Mouse (Mus musculus) right cerebral cortex, postnatal 4 days (tissue): ENCODE measurements around the gene Lrrn4cl.
"Not testable (repeated sequence)": the region's sequence is repeated elsewhere in the genome, so short reads cannot be mapped to it uniquely, and the experiment has no call there.

Experiments used
- DNase-seq: peaks from one replicate; pipeline ENCODE4 v3.0.0-alpha.2; 2022

Lrrn4cl gene

DNA sequence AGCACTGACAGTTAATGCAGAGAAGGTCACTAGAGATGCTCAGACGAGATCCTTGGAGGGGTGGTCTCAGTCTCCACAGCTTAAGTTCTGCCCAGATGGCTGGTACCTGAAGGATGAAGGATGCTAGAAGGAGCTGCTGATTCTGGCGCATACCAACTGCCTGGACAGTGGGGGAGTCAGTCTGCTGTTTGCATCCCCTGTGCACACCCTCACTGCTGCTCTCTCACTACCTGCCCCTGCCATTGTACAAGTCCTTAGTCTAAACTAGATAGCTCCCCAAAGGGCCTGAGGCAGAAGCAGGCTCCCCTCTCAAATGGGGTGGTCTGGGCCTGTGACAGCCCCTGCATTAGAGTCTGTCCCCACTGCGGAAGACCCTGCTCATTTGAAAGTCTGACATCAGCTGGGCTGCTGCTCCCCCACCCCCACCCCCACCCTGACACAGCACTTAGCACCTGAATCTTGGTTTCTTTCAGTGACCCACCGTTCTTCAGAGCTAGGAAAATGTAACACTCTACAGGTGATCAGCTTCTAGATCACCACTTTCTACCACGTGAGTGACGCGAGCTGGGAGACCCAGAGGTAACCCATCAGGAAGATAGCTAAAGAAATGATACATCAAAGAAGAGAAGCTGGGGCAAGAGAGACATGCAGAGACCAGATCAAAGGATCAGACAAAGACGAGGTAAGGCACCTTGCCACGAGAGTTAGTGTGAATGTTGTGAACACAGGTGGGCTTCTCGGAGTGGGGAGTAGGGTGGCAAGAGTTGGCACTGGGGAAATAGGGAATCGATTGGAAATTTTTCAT is 11.3 kb upstream of the Lrrn4cl start, which contains the start of gene Gng3:
Gene Gng3 (minus strand): TSS at position 92 of the 805 bp plus-strand sequence.
- peak; percentile 74 for DNase-seq

DNA sequence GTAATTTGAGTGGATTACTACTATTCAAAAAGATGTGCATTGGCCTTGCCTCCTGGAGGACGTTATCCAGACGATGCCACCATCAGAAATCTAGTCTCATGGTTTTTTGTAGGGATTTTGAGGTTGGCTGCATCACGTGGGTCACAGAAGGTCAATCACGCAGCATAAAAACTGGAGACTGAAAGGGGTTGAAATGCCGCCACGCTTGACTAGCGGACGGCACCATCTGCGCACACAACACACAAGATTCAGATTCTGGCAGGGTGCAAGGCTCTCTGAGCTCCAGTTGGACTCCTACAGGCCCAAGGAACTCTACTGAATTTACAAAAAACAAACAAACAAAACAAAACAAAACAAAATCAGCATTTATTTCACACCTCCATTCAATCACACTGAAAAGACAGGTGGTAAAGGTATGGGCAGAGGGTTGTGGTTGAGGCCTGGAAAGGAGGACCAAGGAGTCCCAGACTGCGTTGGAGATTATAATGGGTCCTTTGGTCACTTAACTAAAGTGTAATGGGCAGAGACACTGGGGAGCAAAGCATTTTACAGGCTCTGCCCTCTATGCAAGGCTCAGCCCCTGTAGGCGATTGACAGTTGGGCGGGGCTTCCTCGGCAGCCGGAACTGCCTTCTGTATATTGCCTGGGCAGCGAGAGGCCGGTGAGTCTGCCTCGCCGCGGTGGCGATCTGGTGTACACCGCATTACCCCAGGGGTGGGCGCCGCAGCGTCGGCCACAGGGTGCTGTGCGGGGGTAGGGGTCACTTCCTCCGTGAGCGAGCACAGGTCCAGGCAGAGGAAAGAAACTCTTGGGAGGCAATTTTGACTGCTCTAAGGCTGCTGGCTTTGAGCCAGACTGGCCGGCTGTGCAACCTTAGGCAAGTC is 10.4 kb upstream of the Lrrn4cl start:
- peak; percentile 59 for DNase-seq

DNA sequence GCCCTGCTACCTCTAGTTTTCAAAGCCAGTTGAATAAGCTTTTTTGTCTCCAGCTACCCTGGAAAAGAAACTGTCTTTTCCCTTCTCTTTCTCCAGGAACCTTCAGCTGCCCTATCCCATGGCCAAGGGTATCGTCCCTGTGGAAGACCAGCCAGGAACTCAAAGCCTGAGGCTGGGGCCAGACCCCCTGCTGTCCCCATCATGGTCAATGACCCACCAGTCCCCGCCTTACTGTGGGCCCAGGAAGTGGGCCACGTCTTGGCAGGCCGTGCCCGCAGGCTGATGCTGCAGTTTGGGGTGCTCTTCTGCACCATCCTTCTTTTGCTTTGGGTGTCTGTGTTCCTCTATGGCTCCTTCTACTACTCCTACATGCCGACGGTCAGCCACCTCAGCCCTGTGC is 9.6 kb upstream of the Lrrn4cl start:
- no peak for DNase-seq

DNA sequence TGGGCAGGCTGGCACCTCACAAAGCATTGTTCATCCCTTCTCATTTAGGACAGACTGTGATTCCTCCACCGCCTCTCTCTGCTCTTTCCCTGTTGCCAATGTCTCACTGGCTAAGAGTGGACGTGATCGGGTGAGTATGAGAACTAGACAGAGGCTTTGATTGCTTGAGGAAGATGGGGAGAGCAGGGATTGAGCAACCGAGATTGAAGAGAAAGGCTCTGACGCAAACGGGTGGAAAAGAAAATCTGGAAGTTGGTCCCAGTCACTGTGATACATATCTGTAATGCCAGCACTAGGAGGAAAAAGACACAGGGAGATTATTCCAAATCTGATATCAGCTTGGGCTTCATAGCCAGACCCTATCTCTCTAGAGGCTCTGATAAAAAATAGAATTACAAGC is 7.6 kb upstream of the Lrrn4cl start:
- no peak for DNase-seq

DNA sequence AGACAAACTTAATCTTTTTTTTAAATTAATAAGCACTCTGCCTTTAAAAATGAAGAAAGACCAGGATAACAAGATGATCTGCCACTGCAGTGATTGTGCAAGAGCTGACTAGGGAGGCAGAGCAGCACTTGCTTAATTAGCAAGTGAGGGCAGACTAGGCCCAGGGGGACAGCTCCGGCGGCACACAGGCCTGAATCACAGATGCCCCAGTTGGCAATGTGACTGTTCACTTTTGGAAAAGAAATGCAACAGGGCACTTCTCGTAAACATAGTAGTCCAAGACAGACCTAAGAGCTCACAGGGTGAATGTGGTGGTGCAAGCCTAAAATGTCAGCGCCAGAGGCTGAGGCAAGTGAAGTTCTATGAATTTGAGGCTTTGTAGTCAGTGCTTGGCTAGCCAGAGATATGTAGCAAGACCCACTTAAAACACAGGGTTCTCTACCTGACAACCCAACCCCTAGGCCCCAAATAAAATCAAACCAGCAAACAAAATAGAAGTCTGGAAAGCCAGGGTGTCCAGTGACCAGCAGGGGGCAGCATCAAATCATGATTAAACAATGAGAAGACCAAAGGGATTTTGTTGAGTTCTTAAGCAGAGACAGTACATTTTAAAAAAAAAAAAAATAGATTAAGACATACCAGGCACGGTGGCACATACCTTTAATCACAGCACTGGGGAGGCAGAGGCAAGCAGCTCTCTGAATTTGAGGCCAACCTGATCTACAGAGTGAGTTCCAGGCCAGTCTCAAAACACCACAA is 6.0 kb upstream of the Lrrn4cl start:
- peak; percentile 94 for DNase-seq

DNA sequence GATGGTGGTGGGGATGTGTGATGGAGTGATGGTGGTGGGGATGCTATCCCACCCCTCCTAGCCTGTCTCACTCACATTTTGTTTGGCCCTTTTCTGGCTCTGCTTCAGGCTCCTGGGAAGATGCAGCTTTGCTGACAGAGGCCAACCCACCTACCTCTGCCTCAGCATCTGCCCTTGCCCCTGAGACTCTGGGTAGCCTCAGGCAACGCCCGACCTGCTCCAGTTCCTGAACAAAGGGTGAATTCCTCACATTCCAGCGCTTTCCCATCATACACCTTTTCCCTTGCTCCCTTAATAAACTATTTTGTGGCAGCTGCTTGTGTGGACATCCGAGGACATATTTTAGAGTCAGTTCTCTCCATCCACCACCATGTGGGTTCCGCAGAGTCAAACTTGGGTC is 2.2 kb upstream of the Lrrn4cl start:
- DNase-seq = no peak

DNA sequence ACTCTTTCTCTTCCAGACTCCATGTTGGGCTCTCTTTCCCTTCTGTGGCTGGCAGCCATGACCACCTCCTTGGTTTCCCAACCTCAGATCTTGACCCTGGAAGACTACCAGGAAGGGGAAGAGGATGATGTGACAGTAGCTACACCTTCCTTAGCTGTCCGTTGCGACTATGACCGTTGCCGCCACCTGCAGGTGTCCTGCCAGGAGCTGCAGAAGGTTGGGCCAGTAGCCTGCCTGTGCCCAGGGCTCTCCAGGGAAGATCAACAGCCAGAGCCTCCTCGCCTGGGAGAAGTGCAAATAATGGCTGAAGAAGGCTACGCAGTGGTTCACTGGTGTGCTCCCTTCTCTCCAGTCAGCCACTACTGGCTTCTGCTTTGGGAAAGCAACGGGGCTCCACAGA is 1.1 kb downstream of the Lrrn4cl start:
- DNase-seq = no peak

DNA sequence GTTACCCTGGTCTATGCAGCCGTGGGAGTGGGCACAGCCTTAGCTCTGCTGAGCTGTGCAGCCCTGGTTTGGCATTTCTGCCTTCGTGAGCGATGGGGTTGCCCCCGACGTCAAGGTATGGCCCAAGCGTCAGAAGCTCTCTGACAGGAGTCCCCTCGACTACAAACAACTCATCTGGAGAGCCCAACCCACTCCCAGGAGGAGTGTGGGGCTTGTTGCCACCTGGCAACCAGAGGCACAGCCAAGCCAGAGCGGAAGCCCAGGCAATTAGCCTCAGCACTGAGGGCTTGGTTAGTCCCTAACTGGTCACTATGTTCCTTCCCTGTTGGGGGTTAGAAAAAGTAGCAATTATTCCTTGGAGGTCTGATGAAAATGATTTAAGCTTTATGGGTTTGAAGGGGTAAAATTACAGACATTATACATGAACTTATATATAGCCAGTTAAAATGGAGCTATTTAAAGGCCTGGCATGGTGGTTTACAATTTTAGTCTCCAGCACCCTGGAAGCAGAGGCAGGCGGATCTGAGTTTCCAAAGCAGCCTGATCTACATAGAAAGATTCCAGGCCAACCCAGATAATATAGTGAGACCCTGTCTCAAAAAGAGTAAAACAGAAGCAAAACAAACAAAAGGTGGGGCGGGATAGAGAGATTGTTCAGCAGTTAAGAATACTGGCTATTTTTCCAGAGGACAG is 1.8 kb downstream of the Lrrn4cl start:
- no peak for DNase-seq

DNA sequence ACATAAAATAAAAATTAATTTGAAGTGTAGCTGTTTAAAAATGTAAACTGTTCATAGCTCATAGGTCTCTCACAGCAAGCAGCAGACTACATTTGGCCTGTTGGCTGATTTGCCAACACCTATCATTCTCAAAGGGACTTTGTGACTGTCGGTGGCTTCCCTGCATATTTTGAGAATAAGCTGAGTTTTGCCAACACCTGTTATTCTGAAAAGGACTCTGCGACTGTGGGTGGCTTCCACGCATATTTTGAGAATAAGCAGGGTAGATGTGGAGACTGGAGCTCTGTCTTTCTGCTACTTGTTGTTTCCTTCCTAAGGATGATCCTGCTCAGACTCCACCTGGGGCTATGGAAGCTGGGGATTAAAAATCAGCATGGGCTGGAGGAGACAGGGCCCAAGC is 2.5 kb downstream of the Lrrn4cl start:
- DNase-seq = no peak

DNA sequence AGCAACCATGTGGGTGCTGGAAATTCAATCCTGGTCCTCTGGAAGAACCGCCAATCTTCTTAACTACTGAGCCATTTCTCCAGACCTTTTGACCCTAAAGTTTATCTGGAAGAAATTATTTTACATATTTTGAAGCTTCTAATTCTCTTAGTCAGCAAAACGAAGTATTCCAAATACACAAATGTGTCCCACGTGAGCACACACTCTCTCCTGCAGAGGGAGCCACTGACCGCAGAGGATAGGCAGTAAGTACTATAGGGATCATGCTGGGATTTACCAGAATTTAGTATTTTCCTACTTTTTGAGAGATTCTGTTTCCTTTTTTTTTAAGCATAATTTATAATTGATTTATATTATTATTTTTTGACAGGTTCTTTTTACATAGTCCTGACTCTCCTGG is 7.1 kb downstream of the Lrrn4cl start:
- peak; percentile 55 for DNase-seq

DNA sequence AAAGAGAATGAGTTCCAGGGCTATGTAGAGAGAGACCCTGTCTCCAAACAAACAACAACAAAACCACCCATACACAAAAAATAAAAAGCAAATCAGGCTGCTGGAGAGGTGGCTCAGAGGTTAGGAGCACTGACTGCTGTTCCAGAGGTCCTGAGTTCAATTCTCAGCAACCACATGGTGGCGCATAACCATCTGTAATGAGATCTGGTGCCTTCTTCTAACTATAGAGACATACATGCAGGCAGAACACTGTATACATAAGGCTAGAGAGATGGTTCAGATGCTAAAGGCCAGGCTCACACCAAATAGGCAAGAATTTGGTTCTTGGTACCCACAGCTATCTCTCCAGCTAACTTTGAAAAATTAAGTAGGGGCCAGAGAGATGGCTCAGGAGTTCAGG is 8.4 kb downstream of the Lrrn4cl start:
- DNase-seq = no peak

DNA sequence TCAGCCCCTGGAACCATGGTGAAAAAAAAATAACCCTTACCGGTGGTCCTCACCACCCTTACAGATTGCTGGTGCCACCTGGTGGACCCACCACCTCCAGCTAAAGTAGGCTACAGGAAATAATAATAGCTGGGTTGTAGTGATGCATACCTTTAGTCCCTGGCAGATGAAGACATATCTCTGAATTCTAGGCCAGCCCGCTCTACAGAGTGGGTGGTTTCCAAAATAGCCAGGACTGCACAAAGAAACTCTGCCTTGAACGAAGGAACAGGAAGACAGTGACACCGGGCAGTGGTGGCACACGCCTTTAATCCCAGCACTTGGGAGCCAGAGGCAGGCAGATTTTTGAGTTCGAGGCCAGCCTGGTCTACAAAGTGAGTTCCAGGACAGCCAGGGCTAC is 13.7 kb downstream of the Lrrn4cl start:
- no peak for DNase-seq

DNA sequence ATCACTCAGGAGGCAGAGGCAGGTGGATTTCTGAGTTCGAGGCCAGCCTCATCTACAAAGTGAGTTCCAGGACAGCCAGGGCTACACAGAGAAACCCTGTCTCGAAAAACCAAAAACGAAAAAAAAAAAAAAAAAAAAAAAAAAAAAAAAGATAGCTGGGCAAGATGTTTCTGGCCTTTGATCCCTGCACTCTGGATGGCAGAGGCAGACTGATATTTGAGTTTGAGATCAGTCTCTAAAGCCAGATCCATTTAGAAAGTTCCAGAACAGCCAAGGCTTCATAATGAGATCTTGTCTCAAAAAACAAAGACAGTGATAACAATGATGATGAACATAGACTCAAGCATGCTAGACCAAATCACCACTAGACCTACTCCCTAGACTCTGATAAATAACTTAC is 19.8 kb downstream of the Lrrn4cl start:
- not testable (repeated sequence) for DNase-seq

DNA sequence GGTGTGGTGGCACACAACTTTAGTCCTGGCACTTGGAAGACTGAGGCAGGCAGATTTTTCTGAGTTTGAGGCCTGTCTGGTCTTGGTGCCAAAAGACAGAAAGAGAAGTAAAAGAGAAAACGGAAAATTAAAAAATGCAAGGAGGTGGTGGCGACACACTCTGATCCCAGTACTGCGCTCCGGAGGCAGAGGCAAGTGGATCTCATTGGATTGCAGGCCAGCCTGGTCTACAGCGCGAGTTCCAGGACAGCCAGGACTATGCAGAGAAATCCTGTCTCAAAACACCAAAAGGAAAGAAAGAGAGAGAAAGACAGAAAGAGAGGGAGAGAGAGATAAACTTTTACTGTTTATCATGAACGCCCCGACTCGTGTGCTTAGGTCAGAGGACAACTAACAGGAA is 20.3 kb downstream of the Lrrn4cl start:
- DNase-seq = no peak

DNA sequence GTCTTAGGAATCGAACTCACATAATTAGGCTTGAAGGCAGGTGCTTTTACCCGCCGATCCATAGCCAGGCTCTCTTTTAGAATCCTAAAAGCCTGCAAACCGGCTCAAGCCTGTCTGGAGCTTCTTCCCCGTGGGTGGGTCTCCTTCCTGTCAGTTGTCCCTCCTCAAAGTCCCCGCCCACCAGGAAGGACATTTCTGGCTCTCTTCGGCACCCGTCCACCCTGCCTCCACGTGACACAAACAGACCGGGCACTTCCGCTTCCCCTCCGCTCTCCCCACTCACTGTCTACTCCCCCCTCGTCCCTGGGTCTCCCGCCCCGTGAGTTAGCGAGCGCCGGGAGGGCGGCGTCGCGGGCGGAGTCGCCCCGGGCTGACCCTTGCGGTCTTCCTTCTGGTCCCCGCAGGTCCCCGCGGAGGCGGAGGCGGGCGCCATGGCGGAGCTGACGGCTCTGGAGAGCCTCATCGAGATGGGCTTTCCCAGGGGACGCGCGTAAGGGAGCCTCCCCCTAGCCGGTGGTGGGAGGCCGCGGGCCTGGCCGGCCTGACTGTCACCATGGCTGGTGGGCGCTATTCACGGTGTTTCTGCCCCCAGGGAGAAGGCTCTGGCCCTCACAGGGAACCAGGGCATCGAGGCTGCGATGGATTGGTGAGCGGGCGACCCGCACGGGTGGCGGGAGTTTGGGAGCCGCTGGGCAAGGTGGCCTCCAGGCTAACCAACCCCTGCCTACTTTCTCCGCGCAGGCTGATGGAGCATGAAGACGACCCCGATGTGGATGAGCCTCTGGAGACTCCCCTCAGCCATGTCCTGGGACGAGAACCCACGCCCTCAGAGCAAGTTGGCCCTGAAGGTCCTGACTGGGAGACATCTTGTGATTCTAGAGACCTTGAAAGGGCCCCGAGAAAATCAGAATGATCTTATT is 21.0 kb downstream of the Lrrn4cl start, which contains the start of gene Ubxn1:
Gene Ubxn1 (plus strand): TSS at position 230 of the 920 bp plus-strand sequence.
- peak; percentile 92 for DNase-seq

DNA sequence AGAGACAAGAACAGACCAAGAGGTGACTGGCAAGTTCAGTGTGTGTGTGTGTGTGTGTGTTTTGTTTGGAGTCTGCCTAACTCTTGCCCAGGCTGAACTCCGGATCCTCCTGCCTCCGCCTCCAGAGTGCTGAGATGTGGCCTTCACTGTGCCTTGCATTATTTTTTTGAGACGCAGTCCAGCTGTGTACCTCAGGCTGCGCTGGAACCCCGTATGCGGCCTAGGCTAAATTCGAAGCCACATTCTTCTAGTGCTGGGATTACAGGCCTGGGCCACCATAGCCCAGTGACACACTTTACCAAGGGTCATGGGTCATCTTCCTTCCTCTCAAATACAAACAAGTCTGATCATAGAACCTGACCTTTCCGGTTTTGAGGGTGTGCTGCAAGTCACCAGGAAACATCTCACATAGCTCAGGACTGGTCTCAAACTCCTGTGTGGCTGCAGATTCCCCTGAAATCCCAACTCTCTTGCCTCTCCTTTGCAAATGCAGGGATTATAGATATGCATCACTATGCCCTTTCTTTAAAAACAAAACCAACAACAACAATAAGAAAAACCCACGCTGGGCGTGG is 21.8 kb downstream of the Lrrn4cl start:
- DNase-seq = no peak

DNA sequence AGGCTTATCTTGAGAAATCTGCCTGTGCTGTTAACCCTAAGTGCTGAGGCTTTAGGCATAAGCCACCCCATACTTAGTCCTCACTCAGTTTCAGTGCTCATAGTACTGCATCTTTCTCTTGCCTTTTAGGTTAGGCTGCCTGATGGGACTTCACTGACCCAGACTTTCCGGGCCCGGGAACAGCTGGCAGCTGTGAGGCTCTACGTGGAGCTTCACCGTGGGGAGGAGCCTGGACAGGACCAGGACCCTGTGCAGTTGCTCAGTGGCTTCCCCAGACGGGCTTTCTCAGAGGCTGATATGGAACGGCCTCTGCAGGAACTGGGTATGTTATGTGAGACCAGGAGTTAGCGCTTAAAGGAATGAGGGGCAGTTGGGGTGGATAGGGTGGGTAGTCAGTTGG is 24.5 kb downstream of the Lrrn4cl start:
- no peak for DNase-seq

DNA sequence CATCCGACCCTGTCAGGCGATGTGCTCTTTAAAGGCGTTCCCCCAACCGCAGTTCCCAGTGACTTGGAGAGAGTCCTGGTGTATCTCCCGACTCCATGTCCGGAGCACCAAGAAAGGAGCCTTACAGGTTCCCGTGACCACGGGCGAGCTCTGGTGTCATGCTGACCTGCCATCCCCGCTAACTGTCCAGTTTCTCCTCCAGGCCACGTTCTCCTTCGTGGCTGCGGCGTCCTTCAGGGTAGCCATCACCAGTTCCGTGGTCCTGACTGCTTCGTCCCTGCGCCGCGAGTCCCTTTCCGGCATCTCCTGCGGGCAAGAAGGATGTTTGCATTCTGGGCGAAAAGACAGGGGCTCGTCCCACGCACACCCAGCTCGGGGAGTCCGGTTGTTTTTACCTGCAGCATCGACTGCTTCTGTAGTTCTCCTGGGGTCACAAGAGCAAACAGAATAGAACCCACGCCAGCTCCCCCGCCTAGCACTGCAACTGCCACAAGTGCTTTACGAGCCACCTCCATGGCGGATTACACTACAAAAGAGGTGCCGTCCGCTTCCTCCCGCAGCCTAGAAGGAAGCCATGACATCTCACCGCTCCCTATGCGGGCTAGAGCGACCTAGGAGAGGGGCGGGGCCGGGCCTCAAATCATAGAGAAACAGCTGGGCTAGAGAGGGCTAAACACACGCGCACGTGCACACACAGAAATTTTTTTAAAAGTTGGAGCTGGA is 29.9 kb downstream of the Lrrn4cl start, which contains the start of gene Uqcc3:
Gene Uqcc3 (minus strand): TSS at position 613 of the 723 bp plus-strand sequence.
- peak; percentile 81 for DNase-seq

DNA sequence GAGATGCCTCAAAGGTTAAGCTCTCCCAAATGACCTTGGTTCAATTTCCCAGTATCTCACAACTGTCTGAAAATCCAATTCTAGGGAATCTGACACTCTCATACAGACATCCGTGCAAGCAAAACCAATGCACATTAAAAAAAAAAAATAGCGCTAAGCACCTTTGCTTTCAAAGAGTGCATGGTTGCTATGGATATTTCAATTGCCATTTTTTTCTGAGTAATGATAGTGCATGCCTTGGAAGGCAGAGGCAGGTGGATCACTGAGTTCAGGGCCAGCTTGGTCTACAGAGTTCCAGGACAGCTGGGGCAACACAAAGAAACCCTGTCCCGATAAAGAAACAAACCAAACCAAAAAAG is 30.4 kb downstream of the Lrrn4cl start:
- DNase-seq = no peak

DNA sequence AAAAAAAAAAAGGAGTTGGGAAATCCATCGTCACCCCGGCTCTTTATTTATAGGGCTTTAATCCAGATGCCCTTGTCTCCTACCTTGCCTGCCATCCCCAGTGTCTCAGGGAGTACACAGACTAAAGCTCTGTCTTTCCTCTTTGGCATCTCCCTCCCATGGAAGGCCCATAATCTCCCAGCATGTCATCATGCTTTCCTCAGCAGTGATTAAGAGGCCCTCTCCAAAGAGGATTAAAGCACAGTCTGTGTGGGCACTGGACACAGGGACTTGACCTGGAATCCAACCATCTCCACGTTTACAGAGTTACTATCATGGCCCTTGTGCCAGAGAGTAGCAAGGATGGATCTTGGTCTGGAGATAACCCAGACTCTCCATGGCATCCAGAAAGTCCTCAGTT is 33.0 kb downstream of the Lrrn4cl start, which contains the start of the genes Lbhd1 and Gm49403:
Gene Lbhd1 (plus strand): TSS at position 117 of the 400 bp plus-strand sequence.
Gene Gm49403 (plus strand): TSS at position 315 of the 400 bp plus-strand sequence.
- no peak for DNase-seq
